Mouse (Mus musculus): ENCODE results near the gene Sfxn5. TPM values are rescaled to one million over a fixed set of nuclear protein-coding genes. Genes with fewer than 3 reads are reported as not detected.

The Sfxn5 gene
- 104 and 118 TPM in 2 replicates for total RNA-seq (2017)

GRCm38 (mm10) chr6:85333000-85333669 lies at the start of gene Sfxn5:
TSS of gene Sfxn5 (minus strand) at chr6:85333422.
- peak; percentile 90 for ATAC-seq (ENCODE audit: extremely low read depth, insufficient number of reproducible peaks, low FRiP score, poor library complexity, severe bottlenecking)

- ATAC-seq (ENCODE audit: extremely low read depth, insufficient number of reproducible peaks, low FRiP score, poor library complexity, severe bottlenecking): no peak
Measured at GRCm38 (mm10) chr6:85382791-85383190, 49.6 kb upstream of the Sfxn5 start.

DNA sequence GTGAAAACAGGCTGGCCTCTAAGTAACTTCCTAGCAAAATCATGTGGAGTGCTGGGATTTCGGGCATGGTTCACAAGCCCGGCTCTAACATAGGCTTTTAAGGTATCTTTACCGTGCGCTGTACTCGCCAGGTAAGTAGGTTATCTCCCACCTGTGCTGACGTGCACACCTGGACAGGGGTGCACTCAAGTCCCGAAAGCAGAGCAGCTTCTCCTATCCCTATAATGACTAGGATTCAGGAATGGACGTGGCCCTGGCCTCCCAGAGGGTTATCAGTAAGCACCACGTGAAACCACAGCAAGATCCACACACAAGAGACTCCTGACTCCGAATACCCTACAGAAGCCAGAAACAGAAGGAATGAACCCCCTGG lies 48.4 kb upstream of the Sfxn5 start:
- no peak for ATAC-seq (ENCODE audit: extremely low read depth, insufficient number of reproducible peaks, low FRiP score, poor library complexity, severe bottlenecking)

DNA sequence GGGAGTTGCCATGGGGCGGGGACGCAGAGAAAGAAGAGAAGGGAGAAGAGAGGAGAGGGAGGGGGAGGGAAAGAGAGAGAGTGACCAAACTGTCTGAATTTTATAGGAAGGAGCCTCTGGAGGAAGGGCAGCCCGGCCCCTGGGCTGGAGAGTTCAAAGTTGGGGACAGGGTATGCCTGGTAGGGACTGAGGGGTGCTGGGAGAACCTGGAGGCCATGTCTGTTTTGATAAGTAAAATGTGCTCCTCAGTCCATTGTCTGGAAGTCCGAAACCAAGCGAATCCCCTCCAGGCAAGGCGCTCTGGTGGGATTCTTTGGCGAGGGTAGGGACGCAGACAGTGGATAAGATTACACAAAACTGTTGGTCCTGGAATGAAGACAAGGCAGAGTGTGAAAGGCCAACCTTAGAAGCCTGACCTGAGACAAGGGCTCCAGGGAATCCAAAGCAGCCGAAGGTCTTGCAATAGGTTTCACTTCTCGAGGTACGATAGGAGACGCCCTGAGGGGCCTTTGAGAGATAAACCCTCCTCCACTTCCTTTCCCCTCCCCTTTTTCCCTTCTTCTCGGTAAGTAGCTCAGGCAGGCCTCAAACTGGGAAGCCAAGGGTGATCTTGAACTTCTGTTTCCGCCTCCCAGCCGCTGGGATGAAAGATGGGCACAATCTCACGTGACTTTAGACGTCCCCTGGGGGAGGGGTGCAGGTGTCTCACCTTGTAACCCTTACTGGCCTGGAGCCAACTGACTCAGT lies 47.9 kb upstream of the Sfxn5 start:
- ATAC-seq (ENCODE audit: extremely low read depth, insufficient number of reproducible peaks, low FRiP score, poor library complexity, severe bottlenecking): no peak

- ATAC-seq (ENCODE audit: extremely low read depth, insufficient number of reproducible peaks, low FRiP score, poor library complexity, severe bottlenecking): peak; percentile 79
Measured at GRCm38 (mm10) chr6:85380201-85380900, 47.1 kb upstream of the Sfxn5 start.

DNA sequence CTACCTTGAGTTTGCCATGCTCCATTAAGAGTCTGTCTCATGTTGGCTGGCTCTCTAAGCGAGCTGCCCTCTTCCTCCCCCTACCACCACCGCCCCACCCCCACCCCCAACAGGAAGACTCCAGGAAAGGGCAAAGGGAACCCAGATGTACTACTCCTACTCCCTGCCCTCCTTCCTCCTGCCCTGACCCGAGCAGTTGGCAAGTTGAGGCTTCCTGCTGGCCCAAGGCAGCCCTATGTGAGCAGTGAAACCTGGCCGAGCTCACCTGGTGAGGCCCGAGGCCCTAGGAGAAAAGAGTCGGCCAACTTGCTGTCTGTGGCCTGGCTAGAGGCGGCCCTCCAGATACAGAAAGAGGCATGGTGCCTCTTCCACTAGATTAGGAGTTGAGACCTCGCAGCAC lies 45.4 kb upstream of the Sfxn5 start:
- no peak for ATAC-seq (ENCODE audit: extremely low read depth, insufficient number of reproducible peaks, low FRiP score, poor library complexity, severe bottlenecking)

DNA sequence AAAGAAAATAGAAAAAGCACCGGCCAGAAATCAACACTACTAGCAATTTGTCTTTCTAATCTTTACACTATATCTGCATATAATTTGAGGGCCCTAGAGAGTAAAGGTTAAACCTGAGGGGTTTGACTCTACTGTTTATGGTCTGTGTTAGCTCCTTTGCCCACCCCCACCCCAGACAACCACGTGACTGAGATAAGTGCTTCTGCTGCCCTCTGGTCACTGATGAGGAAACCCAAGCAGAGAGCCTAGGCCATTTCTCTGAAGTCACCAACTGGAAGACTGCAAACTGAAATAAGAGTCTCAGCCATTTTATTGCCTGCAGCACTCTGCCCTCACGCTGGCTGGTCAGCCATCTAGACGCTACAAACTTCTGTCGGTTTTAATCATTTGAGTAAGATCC lies 44.7 kb upstream of the Sfxn5 start:
- ATAC-seq (ENCODE audit: extremely low read depth, insufficient number of reproducible peaks, low FRiP score, poor library complexity, severe bottlenecking): no peak

DNA sequence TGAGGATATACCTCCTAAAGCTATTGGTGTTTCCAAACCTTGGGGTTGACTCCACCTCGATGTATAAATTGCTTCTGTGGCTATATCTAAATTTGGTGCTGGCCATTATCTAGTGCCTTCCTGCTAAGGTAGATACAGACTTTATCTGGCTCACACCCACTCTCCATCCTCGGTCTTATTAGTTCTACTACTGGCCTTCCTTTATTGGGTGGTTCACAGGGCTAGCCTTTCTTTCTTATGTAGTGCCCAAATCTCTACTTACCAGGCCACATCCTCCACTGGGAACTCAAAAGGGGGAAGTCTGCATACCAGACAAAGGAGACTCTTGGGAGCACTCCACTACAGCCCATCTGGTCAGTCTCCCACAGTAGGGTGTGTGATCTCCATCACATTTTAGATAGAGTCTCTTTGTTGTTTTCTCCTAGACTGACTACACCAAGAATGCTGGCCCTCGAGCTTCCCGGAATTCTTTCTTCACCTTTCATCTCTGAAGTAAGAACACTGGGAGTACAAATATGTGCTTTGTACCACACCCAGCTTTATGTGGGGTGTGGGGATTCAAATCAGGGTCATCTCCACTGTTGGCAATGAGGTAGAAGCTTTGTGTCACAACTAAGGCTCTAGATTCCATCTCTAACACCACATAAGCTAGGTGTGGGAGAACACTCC lies 44.0 kb upstream of the Sfxn5 start:
- no peak for ATAC-seq (ENCODE audit: extremely low read depth, insufficient number of reproducible peaks, low FRiP score, poor library complexity, severe bottlenecking)

- peak; percentile 94 for ATAC-seq (ENCODE audit: extremely low read depth, insufficient number of reproducible peaks, low FRiP score, poor library complexity, severe bottlenecking)
Measured at GRCm38 (mm10) chr6:85374734-85375114, 41.5 kb upstream of the Sfxn5 start.

- ATAC-seq (ENCODE audit: extremely low read depth, insufficient number of reproducible peaks, low FRiP score, poor library complexity, severe bottlenecking): no peak
Measured at GRCm38 (mm10) chr6:85373951-85374733, 40.9 kb upstream of the Sfxn5 start, which contains the start of gene Rab11fip5. TSS of gene Rab11fip5 (minus strand) at chr6:85374634.

DNA sequence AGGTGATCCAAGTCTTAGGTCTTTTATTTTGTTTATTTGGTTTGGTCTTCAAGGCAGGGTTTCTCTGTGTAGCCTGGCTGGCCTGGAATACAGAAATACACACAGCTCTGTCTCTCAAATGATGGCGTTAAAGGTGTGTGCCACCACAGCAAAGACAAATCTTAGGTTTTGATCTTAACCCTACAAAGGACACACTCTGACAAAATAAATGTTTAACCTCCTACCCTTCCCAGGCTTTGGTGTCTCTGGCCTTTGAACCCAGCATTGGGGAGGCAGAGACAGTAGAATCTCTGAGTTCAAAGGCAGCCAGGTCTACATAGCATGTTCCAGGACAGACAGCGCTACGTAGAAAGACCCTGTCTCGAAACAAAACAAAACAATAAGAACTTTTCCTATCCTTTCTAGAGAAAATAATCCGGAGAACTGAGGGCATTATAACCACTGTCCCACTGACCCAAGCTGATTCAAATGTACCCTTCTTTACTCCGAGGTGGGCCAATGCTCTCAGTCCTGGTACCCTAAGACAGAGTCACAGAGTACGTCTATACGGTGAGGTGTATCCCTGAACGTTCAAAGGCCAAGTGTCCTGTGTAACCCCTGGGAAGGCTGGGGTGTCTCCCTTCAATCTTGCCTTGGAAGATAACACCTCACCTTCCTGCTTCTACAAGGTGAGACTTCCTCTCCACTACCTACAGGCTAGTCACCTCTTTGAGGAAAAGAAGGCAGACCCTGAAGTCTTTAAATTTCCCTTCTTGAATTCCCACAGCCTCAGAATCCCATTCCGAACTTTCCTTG lies 40.0 kb upstream of the Sfxn5 start:
- ATAC-seq (ENCODE audit: extremely low read depth, insufficient number of reproducible peaks, low FRiP score, poor library complexity, severe bottlenecking): no peak

GRCm38 (mm10) chr6:85372496-85372895 lies 39.3 kb upstream of the Sfxn5 start:
- no peak for ATAC-seq (ENCODE audit: extremely low read depth, insufficient number of reproducible peaks, low FRiP score, poor library complexity, severe bottlenecking)

DNA sequence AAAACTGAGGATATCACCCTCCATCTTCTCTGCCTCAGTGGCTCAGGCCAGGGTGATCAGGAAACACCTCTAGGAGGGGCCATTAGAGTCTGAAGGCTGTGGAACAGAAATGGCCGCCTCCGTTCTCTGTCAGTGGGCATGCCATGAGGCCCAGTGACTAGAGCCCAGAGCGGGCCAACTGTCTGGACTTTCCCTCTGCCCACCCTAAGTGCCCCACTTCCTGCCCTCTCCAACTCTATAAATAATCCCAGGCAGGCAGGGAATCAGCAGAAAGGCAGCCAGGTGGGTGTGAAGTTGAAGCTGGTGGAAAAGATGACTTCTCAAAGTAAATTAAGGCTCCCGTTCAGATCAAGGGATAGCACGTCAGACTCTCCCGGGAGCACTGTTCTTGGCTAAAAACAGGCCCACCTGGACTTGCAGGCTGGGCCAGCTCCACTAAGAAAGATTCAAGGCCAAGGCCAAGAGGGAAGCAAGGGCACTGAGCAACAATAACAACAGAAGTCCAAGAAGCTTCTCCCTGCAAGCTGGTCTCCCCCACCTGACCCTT lies 38.7 kb upstream of the Sfxn5 start:
- no peak for ATAC-seq (ENCODE audit: extremely low read depth, insufficient number of reproducible peaks, low FRiP score, poor library complexity, severe bottlenecking)

- no peak for ATAC-seq (ENCODE audit: extremely low read depth, insufficient number of reproducible peaks, low FRiP score, poor library complexity, severe bottlenecking)
Measured at GRCm38 (mm10) chr6:85370666-85371430, 37.6 kb upstream of the Sfxn5 start.

DNA sequence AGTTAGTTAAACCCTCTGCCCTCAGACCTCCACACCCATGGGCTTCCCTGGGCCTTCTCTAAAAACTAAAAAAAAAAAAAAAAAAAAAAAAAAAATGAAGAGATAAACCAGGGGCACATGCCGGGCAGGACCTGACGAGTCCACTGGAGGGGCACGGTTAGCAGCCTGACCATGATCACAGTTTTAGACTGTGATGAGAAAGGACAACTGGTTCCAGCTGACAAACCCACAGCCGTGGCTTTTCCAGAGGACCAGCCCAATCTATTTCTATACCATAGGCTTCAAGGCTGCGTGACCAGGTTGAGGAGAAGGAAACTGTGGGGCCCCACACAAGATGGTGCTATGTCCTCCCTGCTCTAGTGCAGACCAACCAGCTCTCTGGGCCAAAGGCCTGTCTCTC lies 36.8 kb upstream of the Sfxn5 start:
- ATAC-seq (ENCODE audit: extremely low read depth, insufficient number of reproducible peaks, low FRiP score, poor library complexity, severe bottlenecking): no peak

DNA sequence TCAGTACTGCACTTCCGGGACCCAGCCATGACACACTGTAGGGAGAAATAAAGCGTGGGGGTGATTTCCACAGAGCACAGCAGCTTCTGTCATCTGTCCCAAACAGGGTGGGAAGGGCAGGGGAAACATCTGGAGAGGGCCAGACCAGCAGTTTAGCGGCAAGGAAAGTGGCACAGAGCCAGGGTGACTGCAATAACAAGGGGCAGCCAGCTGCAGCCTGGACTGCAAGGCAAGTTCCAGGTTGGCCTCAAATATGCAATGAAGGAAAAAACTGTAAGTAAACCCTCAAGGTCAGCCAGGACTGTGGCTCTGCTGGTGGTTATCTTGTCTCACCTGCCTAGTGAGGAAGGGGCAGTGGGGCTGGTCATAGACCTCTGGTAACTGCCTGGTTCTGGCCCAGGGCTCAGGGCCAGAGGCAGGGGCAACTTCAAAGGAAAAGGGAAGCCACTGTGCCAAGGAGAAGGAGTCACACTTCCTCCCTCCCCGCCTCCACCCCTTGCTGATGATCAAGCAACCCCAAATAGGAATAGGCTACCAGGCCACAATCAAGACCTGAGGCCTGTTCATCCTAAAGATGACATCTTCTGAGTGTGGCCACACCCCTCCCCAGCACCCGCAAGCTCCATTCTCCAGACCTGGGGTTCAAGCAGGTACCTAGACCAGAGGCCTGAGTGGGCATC lies 36.1 kb upstream of the Sfxn5 start:
- ATAC-seq (ENCODE audit: extremely low read depth, insufficient number of reproducible peaks, low FRiP score, poor library complexity, severe bottlenecking): peak; percentile 22; the same call in 1 of the 2 replicates

- ATAC-seq (ENCODE audit: extremely low read depth, insufficient number of reproducible peaks, low FRiP score, poor library complexity, severe bottlenecking): no peak
Measured at GRCm38 (mm10) chr6:85368722-85369121, 35.5 kb upstream of the Sfxn5 start.

Measured in neutrophil, adult 5-6 weeks (primary cell).